Mouse (Mus musculus): ENCODE measurements around the gene Dapk1. TPM values are rescaled to one million over a fixed set of nuclear protein-coding genes. Genes with fewer than 3 reads are reported as not detected.
A peak's percentile ranks its signal among the peaks of the same experiment; 100 is the strongest.

The Dapk1 gene
- polyA plus RNA-seq (2015; fragmentation: Nextera tagmentation; extraction: Ambion mirVana), result 4.8 and 5.4 TPM in 2 replicates

DNA sequence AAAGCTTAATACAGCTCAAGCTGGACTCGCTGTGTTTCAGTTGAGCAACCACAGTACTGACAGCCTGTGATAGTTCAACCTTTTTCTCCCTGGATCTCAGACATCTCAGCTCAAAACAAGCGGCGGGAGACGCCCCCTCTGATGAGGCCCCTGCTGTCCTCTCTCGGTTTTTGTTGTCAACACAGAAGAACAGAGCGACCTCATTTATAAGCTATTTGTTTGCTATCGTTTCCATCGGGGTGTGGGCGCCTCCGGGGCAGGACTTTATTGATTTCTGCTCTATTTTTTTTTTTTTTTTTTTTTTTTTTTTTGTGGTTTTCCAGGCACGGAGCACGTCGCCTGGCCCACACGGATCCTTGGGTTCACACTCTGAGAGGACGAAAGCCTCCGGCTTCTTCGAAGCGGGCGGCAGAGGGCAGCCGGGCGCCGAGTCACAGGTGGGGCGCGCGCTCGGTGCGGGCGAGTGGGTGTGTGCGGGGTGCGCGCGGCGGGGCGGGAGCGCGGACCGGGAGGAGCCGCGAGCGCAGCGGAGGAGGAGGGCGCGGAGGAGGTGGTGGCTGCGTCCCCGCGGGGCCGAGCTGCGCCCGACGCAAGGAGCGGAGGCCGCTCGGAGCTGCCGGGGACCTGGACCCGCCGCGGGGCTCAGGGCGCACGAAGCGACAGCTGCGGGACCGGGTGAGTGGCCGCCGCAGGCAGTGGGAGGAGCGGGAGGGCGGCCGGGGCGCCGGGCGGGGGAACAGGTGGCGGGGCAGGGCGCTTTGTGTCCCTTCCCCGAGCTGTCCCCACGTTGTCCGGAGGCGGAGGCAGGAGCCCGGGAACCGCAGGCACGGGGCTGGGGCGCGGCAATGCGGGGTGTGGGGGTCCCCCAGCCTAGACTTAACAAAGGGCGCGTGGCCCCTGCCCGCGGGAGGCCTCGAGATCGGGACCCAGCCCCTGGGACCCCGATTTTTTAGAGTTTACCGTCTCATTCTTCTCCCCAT is at the start of gene Dapk1:
Gene Dapk1 (plus strand): TSS at position 512 of the 980 bp plus-strand sequence.
- ATAC-seq (ENCODE audit: low FRiP score, low TSS enrichment) (peak; percentile 94), DNase-seq (ENCODE audit: low spot score) (peak; percentile 88)
- 1% methylated on average over 61 of the region's 90 CpGs for WGBS
- Histone ChIP-seq H3K9ac (ENCODE audit: low read length) (peak within 1 kb of the TSS; percentile 86), H3K9me3 (ENCODE audit: control insufficient read depth, low read length) (no peaks in the 10 kb centered on the region), H3K27ac (replicated peaks) (peak within 1 kb of the TSS; percentile 81), H3K4me2 (replicated peaks; ENCODE audit: low read depth) (peak within 1 kb of the TSS; percentile 97), H3K4me3 (ENCODE audit: low read depth, low read length) (peak within 1 kb of the TSS; percentile 82), H3K27me3 (ENCODE audit: control insufficient read depth, insufficient read depth, low read length) (no peaks in the 10 kb centered on the region), H3K36me3 (ENCODE audit: control insufficient read depth, insufficient read depth, low read length) (no peaks in the 10 kb centered on the region), H3K4me1 (replicated peaks; ENCODE audit: control insufficient read depth, insufficient read depth) (no peaks in the 10 kb centered on the region; the same call in 1 of the 2 replicates)
- TF ChIP-seq CTCF (IDR thresholded peaks at IDR 0.05; ENCODE audit: low read depth), result peak; percentile 70
- no peak for TF ChIP-seq EP300 (optimal IDR thresholded peaks at IDR 0.05)

DNA sequence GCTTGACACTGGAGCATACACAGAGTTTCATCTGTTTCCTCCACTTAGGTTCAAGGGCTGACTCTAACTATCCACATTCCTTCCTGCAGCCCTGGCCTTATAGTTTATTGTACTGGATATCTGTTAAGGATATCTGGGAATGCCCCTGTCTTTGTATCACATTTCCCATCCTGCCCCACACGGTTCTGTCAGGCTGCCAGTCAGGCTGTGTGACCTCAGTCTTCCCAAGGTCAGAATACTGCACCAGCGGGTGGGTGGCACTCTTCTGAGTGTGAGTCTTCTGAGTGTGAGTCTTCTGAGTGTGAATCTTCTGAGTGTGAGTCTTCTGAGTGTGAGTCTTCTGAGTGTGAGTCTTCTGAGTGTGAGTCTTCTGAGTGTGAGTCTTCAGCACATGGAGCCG is 48.4 kb upstream of the Dapk1 start:
- Histone ChIP-seq H3K27me3 (ENCODE audit: control insufficient read depth, insufficient read depth, low read length) (no peaks in the 10 kb centered on the region), H3K27ac (replicated peaks) (no peak overlapping the region), H3K9me3 (ENCODE audit: control insufficient read depth, low read length) (no peaks in the 10 kb centered on the region), H3K4me2 (replicated peaks; ENCODE audit: low read depth) (no peak overlapping the region), H3K4me3 (ENCODE audit: low read depth, low read length) (no peak overlapping the region), H3K4me1 (replicated peaks; ENCODE audit: control insufficient read depth, insufficient read depth) (no peaks in the 10 kb centered on the region), H3K9ac (ENCODE audit: low read length) (no peak overlapping the region), H3K36me3 (ENCODE audit: control insufficient read depth, insufficient read depth, low read length) (no peaks in the 10 kb centered on the region)
- DNase-seq (ENCODE audit: low spot score) (no peak), ATAC-seq (ENCODE audit: low FRiP score, low TSS enrichment) (no peak)
- TF ChIP-seq CTCF (IDR thresholded peaks at IDR 0.05; ENCODE audit: low read depth) (no peak), EP300 (optimal IDR thresholded peaks at IDR 0.05) (no peak)
- WGBS, result 61% methylated on average over 3 of the region's 3 CpGs

DNA sequence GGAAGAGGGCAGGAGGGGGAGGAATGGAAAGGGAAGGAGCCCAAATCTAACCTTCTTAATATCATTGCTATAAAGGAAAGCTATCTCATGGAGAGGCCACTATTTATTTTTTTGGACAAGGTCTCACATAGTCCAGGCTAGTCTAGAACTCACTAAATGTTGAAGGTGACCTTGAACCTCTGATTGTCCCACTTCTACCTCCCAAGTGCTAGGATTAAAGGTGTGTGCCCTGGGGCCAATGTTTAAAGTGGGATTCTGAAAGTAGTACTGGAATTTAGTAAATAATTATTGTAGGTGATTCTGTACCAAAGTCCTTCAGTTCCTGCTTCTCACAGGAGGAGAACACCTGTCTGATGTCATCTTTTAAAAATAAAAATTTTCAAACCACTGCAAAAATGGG is 45.3 kb upstream of the Dapk1 start:
- H3K4me2 ChIP-seq (replicated peaks; ENCODE audit: low read depth), result no peak overlapping the region
- ATAC-seq (ENCODE audit: low FRiP score, low TSS enrichment) (no peak), DNase-seq (ENCODE audit: low spot score) (no peak)
- H3K9ac ChIP-seq (ENCODE audit: low read length), result no peak overlapping the region
- H3K36me3 ChIP-seq (ENCODE audit: control insufficient read depth, insufficient read depth, low read length), result no peaks in the 10 kb centered on the region
- no peaks in the 10 kb centered on the region for H3K27me3 ChIP-seq (ENCODE audit: control insufficient read depth, insufficient read depth, low read length)
- no peaks in the 10 kb centered on the region for H3K4me1 ChIP-seq (replicated peaks; ENCODE audit: control insufficient read depth, insufficient read depth)
- no peak overlapping the region for H3K27ac ChIP-seq (replicated peaks)
- no peak overlapping the region for H3K4me3 ChIP-seq (ENCODE audit: low read depth, low read length)
- no peak for TF ChIP-seq CTCF (IDR thresholded peaks at IDR 0.05; ENCODE audit: low read depth)
- no peak for TF ChIP-seq EP300 (optimal IDR thresholded peaks at IDR 0.05)
- H3K9me3 ChIP-seq (ENCODE audit: control insufficient read depth, low read length), result no peaks in the 10 kb centered on the region

DNA sequence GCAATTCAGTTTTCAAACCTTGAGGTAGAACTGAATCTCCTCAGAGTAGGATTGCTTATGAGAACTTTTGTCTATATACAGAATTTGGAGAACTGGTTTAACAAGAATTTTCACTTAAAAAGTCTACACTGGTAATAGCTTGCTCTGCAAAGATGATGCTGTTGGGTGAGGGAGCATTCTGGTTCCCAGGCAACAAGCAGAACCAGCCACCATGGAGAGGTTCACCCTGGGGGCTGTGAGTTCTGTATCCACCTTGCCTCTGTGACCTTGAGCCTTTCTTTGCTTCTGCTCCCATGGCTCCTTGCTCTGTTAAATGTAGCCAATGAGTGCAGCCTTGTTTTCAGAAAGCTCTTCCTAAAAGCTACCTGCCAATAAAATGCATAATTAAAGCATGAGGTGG is 44.8 kb upstream of the Dapk1 start:
- no peak overlapping the region for H3K4me3 ChIP-seq (ENCODE audit: low read depth, low read length)
- no peak overlapping the region for H3K27ac ChIP-seq (replicated peaks)
- no peak overlapping the region for H3K9ac ChIP-seq (ENCODE audit: low read length)
- no peaks in the 10 kb centered on the region for H3K27me3 ChIP-seq (ENCODE audit: control insufficient read depth, insufficient read depth, low read length)
- H3K36me3 ChIP-seq (ENCODE audit: control insufficient read depth, insufficient read depth, low read length), result no peaks in the 10 kb centered on the region
- no peak overlapping the region for H3K4me2 ChIP-seq (replicated peaks; ENCODE audit: low read depth)
- no peaks in the 10 kb centered on the region for H3K9me3 ChIP-seq (ENCODE audit: control insufficient read depth, low read length)
- no peak for DNase-seq (ENCODE audit: low spot score)
- H3K4me1 ChIP-seq (replicated peaks; ENCODE audit: control insufficient read depth, insufficient read depth), result no peaks in the 10 kb centered on the region
- ATAC-seq (ENCODE audit: low FRiP score, low TSS enrichment), result no peak
- TF ChIP-seq CTCF (IDR thresholded peaks at IDR 0.05; ENCODE audit: low read depth), result no peak
- TF ChIP-seq EP300 (optimal IDR thresholded peaks at IDR 0.05), result no peak

DNA sequence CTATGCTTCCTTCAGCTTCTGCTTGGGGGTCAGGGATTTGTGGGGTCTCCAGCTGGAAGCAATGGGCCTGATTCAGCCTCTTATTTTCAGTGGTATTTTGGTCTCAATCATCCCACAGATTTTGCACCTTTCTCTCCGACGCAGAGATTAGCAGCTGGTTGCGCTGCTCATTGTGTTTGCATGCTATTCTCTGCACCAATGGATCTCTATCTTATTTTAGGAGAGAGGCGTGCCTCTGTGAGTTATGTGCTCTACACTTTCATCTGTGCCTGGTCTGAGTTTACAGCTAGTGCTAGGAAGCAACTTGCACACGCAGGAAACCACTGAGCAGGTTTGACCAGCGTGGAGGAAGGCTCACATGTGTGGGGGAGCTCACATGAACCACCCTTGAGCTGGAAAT is 37.4 kb upstream of the Dapk1 start:
- 52% methylated on average over 6 of the region's 6 CpGs for WGBS

DNA sequence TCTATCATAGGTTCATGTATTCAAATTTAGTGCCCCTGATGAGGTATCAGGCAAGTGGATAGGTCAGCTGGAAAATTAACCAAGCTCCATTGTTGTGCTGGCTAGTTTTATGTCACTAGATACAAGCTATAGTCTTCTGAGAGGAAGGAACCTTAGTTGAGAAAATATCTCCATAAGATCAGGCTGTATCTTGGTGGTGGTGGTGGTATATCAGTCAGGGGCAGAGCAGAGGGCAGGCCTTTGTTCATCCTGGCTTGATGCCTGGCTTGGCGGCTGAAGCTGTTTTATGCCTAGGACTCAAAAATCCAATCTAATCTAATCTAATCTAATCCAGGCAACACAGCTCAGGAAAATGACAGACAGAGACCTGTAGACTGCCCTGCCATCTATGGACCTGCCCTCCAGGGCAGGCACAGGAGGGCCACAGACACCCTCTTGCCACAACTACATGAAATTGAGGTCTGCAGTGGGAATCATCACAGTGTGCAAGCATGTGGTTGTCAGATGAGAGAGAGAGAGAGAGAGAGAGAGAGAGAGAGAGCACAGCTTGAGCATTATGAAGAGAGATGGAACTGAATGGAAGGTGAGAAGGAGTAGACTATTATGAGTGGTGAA is 32.7 kb upstream of the Dapk1 start:
- ATAC-seq (ENCODE audit: low FRiP score, low TSS enrichment) (no peak), DNase-seq (ENCODE audit: low spot score) (no peak)
- Histone ChIP-seq H3K36me3 (ENCODE audit: control insufficient read depth, insufficient read depth, low read length) (no peaks in the 10 kb centered on the region), H3K27me3 (ENCODE audit: control insufficient read depth, insufficient read depth, low read length) (no peaks in the 10 kb centered on the region), H3K4me1 (replicated peaks; ENCODE audit: control insufficient read depth, insufficient read depth) (no peaks in the 10 kb centered on the region), H3K27ac (replicated peaks) (no peak overlapping the region), H3K9me3 (ENCODE audit: control insufficient read depth, low read length) (no peaks in the 10 kb centered on the region), H3K4me2 (replicated peaks; ENCODE audit: low read depth) (no peak overlapping the region), H3K4me3 (ENCODE audit: low read depth, low read length) (no peak overlapping the region), H3K9ac (ENCODE audit: low read length) (no peak overlapping the region)
- TF ChIP-seq CTCF (IDR thresholded peaks at IDR 0.05; ENCODE audit: low read depth) (no peak), EP300 (optimal IDR thresholded peaks at IDR 0.05) (no peak)
- 100% methylated on average over 1 of the region's 1 CpGs for WGBS

More for the DNA sequence above, 37.4 kb upstream of the Dapk1 start:
- Histone ChIP-seq H3K36me3 (ENCODE audit: control insufficient read depth, insufficient read depth, low read length) (no peaks in the 10 kb centered on the region), H3K4me2 (replicated peaks; ENCODE audit: low read depth) (no peak overlapping the region), H3K9me3 (ENCODE audit: control insufficient read depth, low read length) (no peaks in the 10 kb centered on the region), H3K27me3 (ENCODE audit: control insufficient read depth, insufficient read depth, low read length) (no peaks in the 10 kb centered on the region), H3K4me3 (ENCODE audit: low read depth, low read length) (no peak overlapping the region), H3K9ac (ENCODE audit: low read length) (no peak overlapping the region), H3K4me1 (replicated peaks; ENCODE audit: control insufficient read depth, insufficient read depth) (no peaks in the 10 kb centered on the region), H3K27ac (replicated peaks) (no peak overlapping the region)
- TF ChIP-seq EP300 (optimal IDR thresholded peaks at IDR 0.05) (no peak), CTCF (IDR thresholded peaks at IDR 0.05; ENCODE audit: low read depth) (no peak)
- no peak for DNase-seq (ENCODE audit: low spot score)
- no peak for ATAC-seq (ENCODE audit: low FRiP score, low TSS enrichment)

Data from stomach, postnatal 0 days (tissue).